ENCODE assay signal across 7 mouse cellular contexts in genomic region chr3:52087636-52088280, GRCm38 (mm10). TPM values are rescaled to one million over a fixed set of nuclear protein-coding genes. Genes with fewer than 3 reads are reported as not detected.
DNase-seq lines count a peak whose midpoint lies in the region; ATAC-seq and TF ChIP-seq lines count a peak whose summit lies in the region.

No protein-coding gene starts in this region.

- ATAC-seq in forebrain, embryonic 13.5 days = peak; percentile 47

- peaks cover 25% of the 10 kb centered on the region for H3K4me1 ChIP-seq in forebrain, embryonic 13.5 days
- H3K4me1 ChIP-seq in limb, embryonic 10.5 days = peaks cover 49% of the 10 kb centered on the region
- peaks cover 8% of the 10 kb centered on the region; the same call in 1 of the 2 replicates for H3K4me1 ChIP-seq in small intestine, adult 2 months (ENCODE audit: control insufficient read depth, insufficient read depth, insufficient read length, low read length)

- no peak for TF ChIP-seq CTCF in small intestine, adult 2 months (IDR thresholded peaks at IDR 0.05; ENCODE audit: extremely low read depth, insufficient read length, insufficient replicate concordance, low read depth, low read length)

- peak overlapping the region; percentile 76 for H3K27ac ChIP-seq in forebrain, embryonic 13.5 days
- H3K27ac ChIP-seq in limb, embryonic 10.5 days = peak overlapping the region; percentile 89
- peak overlapping the region; percentile 12; the same call in 1 of the 2 replicates for H3K27ac ChIP-seq in small intestine, adult 2 months (ENCODE audit: insufficient read depth, low read depth, low read length)

- H3K27me3 ChIP-seq in forebrain, embryonic 13.5 days = no peaks in the 10 kb centered on the region
- H3K27me3 ChIP-seq in limb, embryonic 10.5 days (ENCODE audit: low read depth, poor library complexity, severe bottlenecking) = no peaks in the 10 kb centered on the region
- no peaks in the 10 kb centered on the region for H3K27me3 ChIP-seq in small intestine, adult 2 months (ENCODE audit: control insufficient read depth, insufficient read depth, low read length)

- no peak overlapping the region for H3K4me3 ChIP-seq in forebrain, embryonic 13.5 days
- H3K4me3 ChIP-seq in limb, embryonic 10.5 days = no peak overlapping the region
- no peak overlapping the region for H3K4me3 ChIP-seq in small intestine, adult 2 months (ENCODE audit: low read depth, low read length)

- H3K9ac ChIP-seq in forebrain, embryonic 13.5 days = no peak overlapping the region

- DNase-seq in left cerebral cortex, postnatal 36 days (ENCODE audit: low spot score in 2 of 2) = peak; percentile 17 to 35
- no peak for DNase-seq in left cerebral cortex, adult 11 months (ENCODE audit: low spot score)
- no peak for DNase-seq in limb, embryonic 10.5 days (ENCODE audit: low spot score)
- no peak for DNase-seq in adrenal gland, adult 2 months
- no peak for DNase-seq in urinary bladder, postnatal 10 days (ENCODE audit: low spot score)

- WGBS in forebrain, embryonic 13.5 days = 49% methylated on average over 7 of the region's 7 CpGs
- 81% methylated on average over 7 of the region's 7 CpGs for WGBS in limb, embryonic 10.5 days
- 78% methylated on average over 7 of the region's 7 CpGs for WGBS in small intestine, adult 2 months

- intact Hi-C loops in left cerebral cortex, postnatal 36 days (cut with DNase I) = loop anchor here (5.0 kb wide), 1 partner anchor 40 kb away; no protein-coding TSS in a partner anchor

- H3K36me3 ChIP-seq in forebrain, embryonic 13.5 days (ENCODE audit: poor library complexity, severe bottlenecking) = no peaks in the 10 kb centered on the region
- H3K36me3 ChIP-seq in limb, embryonic 10.5 days = no peaks in the 10 kb centered on the region
- no peaks in the 10 kb centered on the region for H3K36me3 ChIP-seq in small intestine, adult 2 months (ENCODE audit: control insufficient read depth, insufficient read depth, low read length)

- peak overlapping the region; percentile 46; the same call in 1 of the 2 replicates for H3K4me2 ChIP-seq in forebrain, embryonic 13.5 days

- H3K9me3 ChIP-seq in forebrain, embryonic 13.5 days (replicated peaks) = no peaks in the 10 kb centered on the region
- H3K9me3 ChIP-seq in limb, embryonic 10.5 days (replicated peaks) = no peaks in the 10 kb centered on the region

- TF ChIP-seq POLR2A in small intestine, adult 2 months (IDR thresholded peaks at IDR 0.05; ENCODE audit: low read depth, low read length) = no peak

RNA-seq across cellular contexts. Expression of gene Maml3, which starts 17.1 kb away (rescaled TPM):
- 10 to 100 TPM in 1 of 2 experiments, 1 to 10 TPM in 1; 6.2 to 11.9 TPM for total RNA-seq in left cerebral cortex, postnatal 36 days (2021)
- polyA plus RNA-seq in forebrain, embryonic 13.5 days (2015; fragmentation: Nextera tagmentation; extraction: Ambion mirVana) = 5.4 and 6.5 TPM in 2 replicates
- polyA plus RNA-seq in limb, embryonic 10.5 days (2016; fragmentation: Nextera tagmentation; extraction: Ambion mirVana) = 4.3 and 4.7 TPM in 2 replicates
- polyA plus RNA-seq in small intestine, adult 2 months (2012; rRNA removed) = 1.6 and 3.2 TPM in 2 replicates
- total RNA-seq in adrenal gland, adult 2 months (2021) = 1 to 10 TPM; 7.8 TPM
- 5.2 and 5.3 TPM in 2 replicates for polyA plus RNA-seq in adrenal gland, adult 2 months (2012; rRNA removed)

Comparison
In these comparisons a context has a peak if more than half of its experiments do, and no peak if none do; other contexts are left out.
1. DNase-seq: peak in left cerebral cortex, postnatal 36 days (2 of 2); none in left cerebral cortex, adult 11 months (single experiment), limb, embryonic 10.5 days (single experiment), adrenal gland, adult 2 months (single experiment) and urinary bladder, postnatal 10 days (single experiment).
2. H3K27ac ChIP-seq: peak in every context shown above with its lines; median percentile 89 in limb, embryonic 10.5 days; 76 in forebrain, embryonic 13.5 days; 12 in small intestine, adult 2 months.